Comparison of ENCODE assay signal across 27 mouse cellular contexts in genomic region chr4:107124376-107124775, GRCm38 (mm10). TPM values are rescaled to one million over a fixed set of nuclear protein-coding genes. Genes with fewer than 3 reads are reported as not detected.
DNase-seq lines count a peak whose midpoint lies in the region; ATAC-seq lines count a peak whose summit lies in the region.
"Had no signal": no experiment of that assay in that cellular context is flagged by ENCODE, and none has a peak within 500 bp of the region (broad histone marks: within the 10 kb centered on the region; RNA-seq: fewer than 3 reads in every experiment).

No protein-coding gene starts in this region.

- DNase-seq in forebrain, embryonic 10.5 days (ENCODE audit: extremely low spot score, low spot score) = no peak
- peak; percentile 17 for DNase-seq in layer of hippocampus, adult 9-11 months
- no peak for DNase-seq in layer of hippocampus, postnatal 36 days
- DNase-seq in right cerebral cortex, adult 2 months (ENCODE audit: low spot score in 2 of 2) = peak; percentile 15 to 20
- no peak for DNase-seq in right cerebral cortex, postnatal 10 days (ENCODE audit: low spot score in 2 of 2)
- peak; percentile 58 for DNase-seq in telencephalon, adult 2 months (ENCODE audit: low read depth, low spot score)
- no peak for DNase-seq in kidney, postnatal 36 days
- DNase-seq: cerebellum, adult 9-11 months; gastrocnemius, postnatal 36 days; heart, postnatal 36 days; lung, embryonic 14.5 days; thymus, postnatal 25 days had no signal

- 82% methylated on average over 7 of the region's 7 CpGs for WGBS in forebrain, embryonic 10.5 days
- WGBS in forebrain, embryonic 12.5 days = 72% methylated on average over 7 of the region's 7 CpGs

- peaks cover 64% of the 10 kb centered on the region for H3K4me1 ChIP-seq in forebrain, embryonic 10.5 days
- H3K4me1 ChIP-seq in forebrain, embryonic 12.5 days = peaks cover 53% of the 10 kb centered on the region

- H3K4me3 ChIP-seq in forebrain, embryonic 10.5 days = no peak overlapping the region
- H3K4me3 ChIP-seq in forebrain, embryonic 12.5 days (replicated peaks) = no peak overlapping the region
- H3K4me3 ChIP-seq: forebrain, embryonic 13.5 days; hindbrain, embryonic 15.5 days; limb, embryonic 15.5 days; megakaryocyte, embryonic 14.5 days had no signal

- peaks cover 21% of the 10 kb centered on the region; the same call in 1 of the 2 replicates for H3K27me3 ChIP-seq in forebrain, embryonic 10.5 days (ENCODE audit: poor library complexity, severe bottlenecking)
- H3K27me3 ChIP-seq in forebrain, embryonic 12.5 days = peaks cover 5% of the 10 kb centered on the region
- H3K27me3 ChIP-seq: forebrain, embryonic 13.5 days; hindbrain, embryonic 15.5 days; limb, embryonic 15.5 days had no signal

- no peak overlapping the region; the same call in 1 of the 2 replicates for H3K9ac ChIP-seq in forebrain, embryonic 12.5 days
- H3K9ac ChIP-seq: forebrain, embryonic 13.5 days; hindbrain, embryonic 15.5 days; limb, embryonic 15.5 days; liver, embryonic 14.5 days; lung, embryonic 14.5 days had no signal

- H3K36me3 ChIP-seq in forebrain, embryonic 10.5 days (replicated peaks) = no peaks in the 10 kb centered on the region
- H3K36me3 ChIP-seq in forebrain, embryonic 12.5 days (replicated peaks) = no peaks in the 10 kb centered on the region
- H3K36me3 ChIP-seq: hindbrain, embryonic 15.5 days; limb, embryonic 15.5 days had no signal

- ATAC-seq in forebrain, embryonic 12.5 days (ENCODE audit: low FRiP score) = no peak
- ATAC-seq: forebrain, embryonic 13.5 days had no signal

- no peak overlapping the region for H3K4me2 ChIP-seq in forebrain, embryonic 12.5 days
- H3K4me2 ChIP-seq: forebrain, embryonic 13.5 days; hindbrain, embryonic 15.5 days; limb, embryonic 15.5 days; lung, embryonic 14.5 days had no signal

- H3K27ac ChIP-seq in forebrain, embryonic 10.5 days = peak overlapping the region; percentile 35; the same call in 1 of the 2 replicates
- H3K27ac ChIP-seq in forebrain, embryonic 12.5 days = no peak overlapping the region
- H3K27ac ChIP-seq: forebrain, embryonic 13.5 days; hindbrain, embryonic 15.5 days; kidney, postnatal 0 days; limb, embryonic 15.5 days; liver, embryonic 14.5 days had no signal

- no peaks in the 10 kb centered on the region for H3K9me3 ChIP-seq in forebrain, embryonic 10.5 days
- H3K9me3 ChIP-seq in forebrain, embryonic 12.5 days = no peaks in the 10 kb centered on the region
- H3K9me3 ChIP-seq: forebrain, embryonic 13.5 days; hindbrain, embryonic 15.5 days; limb, embryonic 15.5 days; megakaryocyte, embryonic 14.5 days had no signal

RNA-seq across cellular contexts. Expression of gene Cdcp2, which starts 27.7 kb away (rescaled TPM):
- 0.06 TPM in 1 of 2 replicates, not detected in the other for polyA plus RNA-seq in forebrain, embryonic 10.5 days (2016; fragmentation: Nextera tagmentation; extraction: Ambion mirVana)
- polyA plus RNA-seq in forebrain, embryonic 12.5 days (2016; fragmentation: Nextera tagmentation; extraction: Ambion mirVana) = not detected in 2 replicates
- total RNA-seq in layer of hippocampus, postnatal 36 days (2021) = not detected
- total RNA-seq: adrenal gland, postnatal 14 days; common myeloid progenitor, adult 5-6 weeks; gastrocnemius, postnatal 36 days; heart, adult 8-10 months; heart, postnatal 36 days; layer of hippocampus, postnatal 14 days; neutrophil, adult 5-6 weeks had no signal
- polyA plus RNA-seq: forebrain, embryonic 13.5 days; heart, embryonic 14.5 days; intestine, embryonic 14.5 days; kidney, adult 2 months; limb, embryonic 15.5 days; liver, embryonic 14.5 days; lung, embryonic 14.5 days had no signal

RNA-seq across cellular contexts. Expression of gene Tmem59, which starts 53.8 kb away (rescaled TPM):
- polyA plus RNA-seq in forebrain, embryonic 10.5 days (2016; fragmentation: Nextera tagmentation; extraction: Ambion mirVana) = 244 and 249 TPM in 2 replicates
- polyA plus RNA-seq in forebrain, embryonic 12.5 days (2016; fragmentation: Nextera tagmentation; extraction: Ambion mirVana) = 289 and 296 TPM in 2 replicates
- 100 to 1,000 TPM; 208 to 228 TPM for total RNA-seq in layer of hippocampus, postnatal 36 days (2021)

RNA-seq across cellular contexts. Expression of gene Tceanc2, which starts 54.5 kb away (rescaled TPM):
- polyA plus RNA-seq in forebrain, embryonic 10.5 days (2016; fragmentation: Nextera tagmentation; extraction: Ambion mirVana) = 21.4 and 33.5 TPM in 2 replicates
- 22.1 and 26.5 TPM in 2 replicates for polyA plus RNA-seq in forebrain, embryonic 12.5 days (2016; fragmentation: Nextera tagmentation; extraction: Ambion mirVana)
- total RNA-seq in layer of hippocampus, postnatal 36 days (2021) = 10 to 100 TPM; 16.5 to 20.7 TPM

RNA-seq across cellular contexts. Expression of gene Cyb5rl, which starts 57.6 kb away (rescaled TPM):
- polyA plus RNA-seq in forebrain, embryonic 10.5 days (2016; fragmentation: Nextera tagmentation; extraction: Ambion mirVana) = 8.9 and 11.3 TPM in 2 replicates
- polyA plus RNA-seq in forebrain, embryonic 12.5 days (2016; fragmentation: Nextera tagmentation; extraction: Ambion mirVana) = 6.0 and 7.0 TPM in 2 replicates
- total RNA-seq in layer of hippocampus, postnatal 36 days (2021) = 10 to 100 TPM in 1 of 2 experiments, 1 to 10 TPM in 1; 8.2 to 10.2 TPM

RNA-seq across cellular contexts. Expression of gene Mrpl37, which starts 57.7 kb away (rescaled TPM):
- 131 and 132 TPM in 2 replicates for polyA plus RNA-seq in forebrain, embryonic 10.5 days (2016; fragmentation: Nextera tagmentation; extraction: Ambion mirVana)
- 81.5 and 83.2 TPM in 2 replicates for polyA plus RNA-seq in forebrain, embryonic 12.5 days (2016; fragmentation: Nextera tagmentation; extraction: Ambion mirVana)
- total RNA-seq in layer of hippocampus, postnatal 36 days (2021) = 10 to 100 TPM; 60.4 to 62.9 TPM

Comparison
In these comparisons a context has a peak if more than half of its experiments do, and no peak if none do; other contexts are left out.
1. DNase-seq: peak in layer of hippocampus, adult 9-11 months (single experiment), right cerebral cortex, adult 2 months (2 of 2) and telencephalon, adult 2 months (single experiment); none in forebrain, embryonic 10.5 days (single experiment), layer of hippocampus, postnatal 36 days (0 of 2), right cerebral cortex, postnatal 10 days (0 of 2) and kidney, postnatal 36 days (0 of 2).